Mouse (Mus musculus) midbrain, embryonic 11.5 days (tissue): ENCODE data around the gene Muc20. TPM values are rescaled to one million over a fixed set of nuclear protein-coding genes. Genes with fewer than 3 reads are reported as not detected.

ENCODE experiments used
- ATAC-seq: fragments of 200-750 bp; cut with Nextera tagmentation; 2 replicates; pipeline ENCODE4 v1.8.0; 2017; ENCODE audit warnings: moderate TSS enrichment, moderate library complexity; ENCODE audit not compliant: low FRiP score
- DNase-seq: peaks from one replicate; pipeline ENCODE4 v3.0.0; 2015; ENCODE audit warnings: low spot score; ENCODE audit errors: missing footprints
- H3K27ac ChIP-seq: fragments of 300-500 bp; sonication (generic); 2 replicates; pipeline ENCODE4 v1.5.1; 2014; ENCODE audit warnings: low read depth, low read length
- H3K27me3 ChIP-seq: fragments of 300-500 bp; sonication (generic); 2 replicates; pipeline ENCODE4 v1.6.1; 2014; ENCODE audit warnings: mild to moderate bottlenecking, low read length, moderate library complexity, mixed read lengths; ENCODE audit not compliant: control insufficient read depth, insufficient read depth
- H3K36me3 ChIP-seq: fragments of 300-500 bp; sonication (generic); 2 replicates; pipeline ENCODE4 v1.6.1; 2014; ENCODE audit warnings: mild to moderate bottlenecking, low read length, moderate library complexity, mixed read lengths; ENCODE audit not compliant: control insufficient read depth, insufficient read depth
- H3K4me1 ChIP-seq: fragments of 300-500 bp; sonication (generic); 2 replicates; pipeline ENCODE4 v1.6.1; 2014; ENCODE audit warnings: low read length; ENCODE audit not compliant: control insufficient read depth, insufficient read depth
- H3K4me2 ChIP-seq: fragments of 300-500 bp; sonication (generic); 2 replicates; pipeline ENCODE4 v1.6.1; 2014; ENCODE audit warnings: mild to moderate bottlenecking, moderate library complexity
- H3K4me3 ChIP-seq: fragments of 300-500 bp; sonication (generic); 2 replicates; pipeline ENCODE4 v1.5.1; 2014; ENCODE audit warnings: low read depth, low read length
- H3K9ac ChIP-seq: fragments of 300-500 bp; sonication (generic); 2 replicates; pipeline ENCODE4 v1.6.1; 2014; ENCODE audit warnings: low read length
- H3K9me3 ChIP-seq: fragments of 300-500 bp; sonication (generic); 2 replicates; pipeline ENCODE4 v1.6.1; 2016; ENCODE audit warnings: low read length; ENCODE audit not compliant: control insufficient read depth
- WGBS: fragments of 180-500 bp; shearing (Covaris S2); extraction: QIAGEN DNeasy Blood & Tissue Kit; methylation state at CpG from one replicate; pipeline ENCODE4 v1.1.7; 2014; 5-methylcytosine and 5-hydroxymethylcytosine counted together
- polyA plus RNA-seq: library from polyadenylated mRNA; unstranded; fragments of >200 nt; fragmentation: Nextera tagmentation; extraction: Ambion mirVana; gene quantifications from 2 replicates; pipeline ENCODE4 v1.2.1, GENCODE M21; 2014

Muc20 gene
- not detected in 2 replicates for polyA plus RNA-seq

- Histone ChIP-seq H3K4me2 (no peak within 1 kb of the TSS), H3K9ac (no peak within 1 kb of the TSS), H3K27me3 (no peaks in the 10 kb centered on the region), H3K36me3 (no peaks in the 10 kb centered on the region), H3K4me1 (no peaks in the 10 kb centered on the region), H3K27ac (no peak within 1 kb of the TSS), H3K9me3 (no peaks in the 10 kb centered on the region), H3K4me3 (no peak within 1 kb of the TSS)
- ATAC-seq (no peak), DNase-seq (no peak)
- 75% methylated on average over 3 of the region's 3 CpGs for WGBS
Measured at GRCm38 (mm10) chr16:32797426-32797689, at the start of gene Muc20. Muc20 (minus strand) TSS chr16:32797435.

- H3K36me3 ChIP-seq, result peaks cover 2% of the 10 kb centered on the region; the same call in 1 of the 2 replicates
Measured at GRCm38 (mm10) chr16:32831501-32831900, 34.3 kb upstream of the Muc20 start.

GRCm38 (mm10) chr16:32829104-32829503 is 31.9 kb upstream of the Muc20 start:
- ATAC-seq (no peak), DNase-seq (no peak)
- no peaks in the 10 kb centered on the region for H3K36me3 ChIP-seq
- no peak overlapping the region for H3K9ac ChIP-seq
- H3K4me1 ChIP-seq, result no peaks in the 10 kb centered on the region
- no peaks in the 10 kb centered on the region for H3K9me3 ChIP-seq
- no peak overlapping the region for H3K27ac ChIP-seq
- H3K4me3 ChIP-seq, result no peak overlapping the region
- 93% methylated on average over 11 of the region's 11 CpGs for whole genome bisulfite sequencing
- H3K4me2 ChIP-seq, result no peak overlapping the region
- H3K27me3 ChIP-seq, result no peaks in the 10 kb centered on the region

More at GRCm38 (mm10) chr16:32831501-32831900, 34.3 kb upstream of the Muc20 start:
- no peaks in the 10 kb centered on the region for H3K9me3 ChIP-seq
- 91% methylated on average over 4 of the region's 4 CpGs for WGBS
- no peaks in the 10 kb centered on the region for H3K27me3 ChIP-seq
- H3K27ac ChIP-seq, result no peak overlapping the region
- H3K4me2 ChIP-seq, result no peak overlapping the region
- H3K4me1 ChIP-seq, result no peaks in the 10 kb centered on the region
- no peak overlapping the region for H3K4me3 ChIP-seq
- DNase-seq (no peak), ATAC-seq (no peak)
- H3K9ac ChIP-seq, result no peak overlapping the region

- Histone ChIP-seq H3K9me3 (no peaks in the 10 kb centered on the region), H3K36me3 (no peaks in the 10 kb centered on the region; the same call in 1 of the 2 replicates), H3K4me1 (no peaks in the 10 kb centered on the region), H3K9ac (no peak overlapping the region), H3K27ac (no peak overlapping the region), H3K4me3 (no peak overlapping the region), H3K27me3 (no peaks in the 10 kb centered on the region), H3K4me2 (no peak overlapping the region)
- 95% methylated on average over 11 of the region's 11 CpGs for WGBS
- no peak for DNase-seq
- no peak for ATAC-seq
Measured at GRCm38 (mm10) chr16:32826521-32826920, 29.3 kb upstream of the Muc20 start.

GRCm38 (mm10) chr16:32825380-32825779 is 28.1 kb upstream of the Muc20 start:
- H3K36me3 ChIP-seq, result no peaks in the 10 kb centered on the region; the same call in 1 of the 2 replicates
- DNase-seq, result no peak

GRCm38 (mm10) chr16:32824061-32824460 is 26.8 kb upstream of the Muc20 start:
- Histone ChIP-seq H3K4me3 (no peak overlapping the region), H3K36me3 (no peaks in the 10 kb centered on the region; the same call in 1 of the 2 replicates), H3K9ac (no peak overlapping the region), H3K27ac (no peak overlapping the region), H3K27me3 (no peaks in the 10 kb centered on the region), H3K4me2 (no peak overlapping the region), H3K4me1 (no peaks in the 10 kb centered on the region), H3K9me3 (no peaks in the 10 kb centered on the region)
- WGBS, result 93% methylated on average over 13 of the region's 13 CpGs
- DNase-seq (no peak), ATAC-seq (no peak)

More at GRCm38 (mm10) chr16:32825380-32825779, 28.1 kb upstream of the Muc20 start:
- no peaks in the 10 kb centered on the region for H3K4me1 ChIP-seq
- no peak for ATAC-seq
- H3K27me3 ChIP-seq, result no peaks in the 10 kb centered on the region
- H3K4me2 ChIP-seq, result no peak overlapping the region
- H3K9ac ChIP-seq, result no peak overlapping the region
- no peak overlapping the region for H3K4me3 ChIP-seq
- 86% methylated on average over 12 of the region's 12 CpGs for WGBS
- no peaks in the 10 kb centered on the region for H3K9me3 ChIP-seq
- H3K27ac ChIP-seq, result no peak overlapping the region

GRCm38 (mm10) chr16:32823487-32823886 is 26.3 kb upstream of the Muc20 start:
- 95% methylated on average over 8 of the region's 8 CpGs for WGBS
- no peaks in the 10 kb centered on the region for H3K9me3 ChIP-seq
- no peak overlapping the region for H3K27ac ChIP-seq
- no peaks in the 10 kb centered on the region; the same call in 1 of the 2 replicates for H3K36me3 ChIP-seq
- no peak overlapping the region for H3K4me3 ChIP-seq
- ATAC-seq, result no peak
- no peak for DNase-seq
- no peaks in the 10 kb centered on the region for H3K4me1 ChIP-seq
- H3K27me3 ChIP-seq, result no peaks in the 10 kb centered on the region
- H3K9ac ChIP-seq, result no peak overlapping the region
- H3K4me2 ChIP-seq, result no peak overlapping the region

- Histone ChIP-seq H3K4me3 (no peak overlapping the region), H3K27me3 (no peaks in the 10 kb centered on the region), H3K9me3 (no peaks in the 10 kb centered on the region), H3K36me3 (no peaks in the 10 kb centered on the region; the same call in 1 of the 2 replicates), H3K4me2 (no peak overlapping the region), H3K4me1 (no peaks in the 10 kb centered on the region), H3K27ac (no peak overlapping the region), H3K9ac (no peak overlapping the region)
- DNase-seq, result no peak
- no peak for ATAC-seq
- 95% methylated on average over 5 of the region's 5 CpGs for WGBS
Measured at GRCm38 (mm10) chr16:32822881-32823280, 25.6 kb upstream of the Muc20 start.

- no peak overlapping the region for H3K4me3 ChIP-seq
- H3K36me3 ChIP-seq, result no peaks in the 10 kb centered on the region; the same call in 1 of the 2 replicates
- no peak for ATAC-seq
- 88% methylated on average over 6 of the region's 6 CpGs for WGBS
- H3K4me1 ChIP-seq, result no peaks in the 10 kb centered on the region
- no peak for DNase-seq
- no peak overlapping the region for H3K27ac ChIP-seq
- H3K27me3 ChIP-seq, result no peaks in the 10 kb centered on the region
- H3K9me3 ChIP-seq, result no peaks in the 10 kb centered on the region
- H3K4me2 ChIP-seq, result no peak overlapping the region
- H3K9ac ChIP-seq, result no peak overlapping the region
Measured at GRCm38 (mm10) chr16:32822450-32822827, 25.2 kb upstream of the Muc20 start.
